Mouse (Mus musculus): Measurements from ENCODE around the gene Afdn. TPM values are rescaled to one million over a fixed set of nuclear protein-coding genes. Genes with fewer than 3 reads are reported as not detected.
"Not testable (repeated sequence)": the region's sequence is repeated elsewhere in the genome, so short reads cannot be mapped to it uniquely, and the experiment has no call there.

Gene Afdn
- polyA plus RNA-seq, 1 experiment from 2014 or later: 146 TPM

GRCm38 (mm10) chr17:13777676-13778075 is 17.3 kb downstream of the Afdn start:
- Histone ChIP-seq H3K9me3 (ENCODE audit: control insufficient read depth, low read length) (no peaks in the 10 kb centered on the region), H3K36me3 (ENCODE audit: control insufficient read depth, insufficient read depth) (no peaks in the 10 kb centered on the region), H3K4me2 (ENCODE audit: low read length) (no peak overlapping the region), H3K27ac (ENCODE audit: low read length) (no peak overlapping the region), H3K27me3 (replicated peaks; ENCODE audit: control insufficient read depth, insufficient read depth, low read length) (no peaks in the 10 kb centered on the region), H3K4me1 (replicated peaks; ENCODE audit: control insufficient read depth, insufficient read depth, low read length) (peaks cover 3% of the 10 kb centered on the region), H3K4me3 (replicated peaks; ENCODE audit: low read length) (no peak overlapping the region), H3K9ac (replicated peaks; ENCODE audit: low read depth, low read length) (no peak overlapping the region)
- 82% methylated on average over 2 of the region's 2 CpGs for WGBS
- no peak for ATAC-seq

GRCm38 (mm10) chr17:13778865-13779264 is 18.5 kb downstream of the Afdn start:
- 97% methylated on average over 1 of the region's 1 CpGs for WGBS

DNA sequence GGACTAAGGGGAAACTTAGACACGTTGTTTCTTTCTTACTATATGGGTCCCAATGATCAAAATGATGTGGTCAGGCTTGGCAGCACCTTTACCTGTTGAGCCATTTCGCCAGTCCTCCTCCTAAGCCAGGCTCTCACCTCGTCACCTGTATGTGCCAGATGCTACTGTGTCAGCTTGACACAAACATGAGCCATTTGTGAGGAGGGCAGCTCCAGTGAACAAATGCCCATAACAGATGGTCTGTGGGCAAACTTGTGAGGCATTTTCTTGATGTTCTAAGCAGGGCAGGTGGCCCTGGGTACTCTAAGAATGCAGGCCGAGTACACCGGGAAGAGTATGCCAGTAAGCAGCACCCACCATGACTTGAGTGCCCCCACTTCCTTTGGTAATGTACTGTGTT is 21.6 kb downstream of the Afdn start:
- ATAC-seq: peak; percentile 43; the same call in 1 of the 2 replicates
- Histone ChIP-seq H3K27ac (ENCODE audit: low read length) (no peak overlapping the region), H3K9ac (replicated peaks; ENCODE audit: low read depth, low read length) (no peak overlapping the region), H3K27me3 (replicated peaks; ENCODE audit: control insufficient read depth, insufficient read depth, low read length) (no peaks in the 10 kb centered on the region), H3K36me3 (ENCODE audit: control insufficient read depth, insufficient read depth) (no peaks in the 10 kb centered on the region), H3K4me3 (replicated peaks; ENCODE audit: low read length) (no peak overlapping the region), H3K9me3 (ENCODE audit: control insufficient read depth, low read length) (no peaks in the 10 kb centered on the region), H3K4me2 (ENCODE audit: low read length) (no peak overlapping the region), H3K4me1 (replicated peaks; ENCODE audit: control insufficient read depth, insufficient read depth, low read length) (peaks cover 9% of the 10 kb centered on the region)
- WGBS: 65% methylated on average over 5 of the region's 5 CpGs

More at GRCm38 (mm10) chr17:13778865-13779264, 18.5 kb downstream of the Afdn start:
- H3K4me3 ChIP-seq (replicated peaks; ENCODE audit: low read length): no peak overlapping the region
- no peaks in the 10 kb centered on the region for H3K27me3 ChIP-seq (replicated peaks; ENCODE audit: control insufficient read depth, insufficient read depth, low read length)
- no peak overlapping the region for H3K27ac ChIP-seq (ENCODE audit: low read length)
- H3K9me3 ChIP-seq (ENCODE audit: control insufficient read depth, low read length): no peaks in the 10 kb centered on the region
- no peak for ATAC-seq
- H3K9ac ChIP-seq (replicated peaks; ENCODE audit: low read depth, low read length): no peak overlapping the region
- H3K4me2 ChIP-seq (ENCODE audit: low read length): no peak overlapping the region
- peaks cover 3% of the 10 kb centered on the region for H3K4me1 ChIP-seq (replicated peaks; ENCODE audit: control insufficient read depth, insufficient read depth, low read length)
- H3K36me3 ChIP-seq (ENCODE audit: control insufficient read depth, insufficient read depth): no peaks in the 10 kb centered on the region

DNA sequence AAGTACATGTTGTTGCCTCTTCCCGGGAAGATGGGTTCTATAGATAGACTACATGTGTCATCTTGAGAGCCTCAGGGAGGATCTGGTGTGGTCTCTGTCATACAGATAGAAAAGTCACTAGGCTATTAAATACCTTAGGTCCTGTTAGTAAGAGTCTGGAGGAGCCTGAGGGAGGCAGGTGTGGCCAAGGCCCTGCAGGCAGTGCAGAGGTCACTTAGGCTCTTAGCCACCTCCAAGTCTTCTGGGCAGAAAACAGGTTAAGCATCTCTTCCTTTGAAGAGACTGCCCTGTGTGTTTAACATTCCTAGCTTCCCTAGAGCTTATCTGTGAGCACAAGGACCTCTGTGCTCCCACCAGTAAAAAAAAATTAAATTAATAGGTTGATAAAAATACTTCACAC is 23.1 kb downstream of the Afdn start:
- peaks cover 9% of the 10 kb centered on the region for H3K4me1 ChIP-seq (replicated peaks; ENCODE audit: control insufficient read depth, insufficient read depth, low read length)
- no peak overlapping the region for H3K9ac ChIP-seq (replicated peaks; ENCODE audit: low read depth, low read length)
- H3K9me3 ChIP-seq (ENCODE audit: control insufficient read depth, low read length): no peaks in the 10 kb centered on the region
- WGBS: 96% methylated on average over 1 of the region's 1 CpGs
- no peak overlapping the region for H3K27ac ChIP-seq (ENCODE audit: low read length)
- no peak overlapping the region for H3K4me3 ChIP-seq (replicated peaks; ENCODE audit: low read length)
- no peaks in the 10 kb centered on the region for H3K27me3 ChIP-seq (replicated peaks; ENCODE audit: control insufficient read depth, insufficient read depth, low read length)
- H3K36me3 ChIP-seq (ENCODE audit: control insufficient read depth, insufficient read depth): no peaks in the 10 kb centered on the region
- ATAC-seq: no peak
- H3K4me2 ChIP-seq (ENCODE audit: low read length): no peak overlapping the region

DNA sequence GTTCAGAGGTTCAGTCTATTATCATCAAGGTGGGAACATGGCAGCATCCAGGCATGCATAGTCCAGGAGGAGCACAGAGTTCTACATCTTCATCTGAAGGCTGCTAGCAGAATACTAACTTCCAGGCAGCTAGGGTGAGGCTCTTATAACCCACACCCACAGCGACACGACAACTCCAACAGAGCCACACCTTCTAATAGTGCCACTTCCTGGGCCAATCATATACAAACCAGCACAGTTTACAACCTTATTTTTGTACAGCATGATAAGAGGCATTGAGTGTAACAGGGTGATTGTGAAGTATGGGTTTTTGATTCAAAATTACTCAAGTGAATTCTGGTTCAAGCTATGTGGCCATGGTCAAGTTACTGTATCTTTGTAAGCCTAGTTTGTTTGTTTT is 29.7 kb downstream of the Afdn start:
- WGBS: 97% methylated on average over 2 of the region's 2 CpGs
- H3K36me3 ChIP-seq (ENCODE audit: control insufficient read depth, insufficient read depth); H3K27me3 ChIP-seq (replicated peaks; ENCODE audit: control insufficient read depth, insufficient read depth, low read length); H3K9me3 ChIP-seq (ENCODE audit: control insufficient read depth, low read length); ATAC-seq; H3K9ac ChIP-seq (replicated peaks; ENCODE audit: low read depth, low read length); H3K4me3 ChIP-seq (replicated peaks; ENCODE audit: low read length); H3K27ac ChIP-seq (ENCODE audit: low read length); H3K4me2 ChIP-seq (ENCODE audit: low read length); H3K4me1 ChIP-seq (replicated peaks; ENCODE audit: control insufficient read depth, insufficient read depth, low read length): not testable (repeated sequence)

DNA sequence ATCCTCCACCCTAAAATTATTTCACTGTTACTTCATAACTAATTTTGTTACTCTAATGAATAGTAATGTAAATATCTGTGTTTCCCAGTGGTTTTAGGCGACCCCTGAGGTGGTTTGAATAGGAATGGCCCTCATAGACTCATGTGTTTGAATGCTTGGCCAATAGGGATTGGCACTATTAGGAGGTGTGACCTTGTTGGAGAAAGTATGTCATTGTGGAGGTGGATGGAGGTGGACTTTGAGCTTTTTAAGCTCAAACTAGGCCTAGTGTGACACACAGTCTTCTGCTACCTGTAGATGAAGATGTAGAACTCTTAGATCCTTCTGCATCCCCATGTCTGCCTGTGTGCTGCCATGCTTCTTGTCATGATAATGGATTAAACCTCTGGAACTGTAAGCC is 37.4 kb downstream of the Afdn start:
- Histone ChIP-seq H3K9me3 (ENCODE audit: control insufficient read depth, low read length) (no peaks in the 10 kb centered on the region), H3K4me3 (replicated peaks; ENCODE audit: low read length) (no peak overlapping the region), H3K4me2 (ENCODE audit: low read length) (no peak overlapping the region), H3K36me3 (ENCODE audit: control insufficient read depth, insufficient read depth) (no peaks in the 10 kb centered on the region), H3K4me1 (replicated peaks; ENCODE audit: control insufficient read depth, insufficient read depth, low read length) (no peaks in the 10 kb centered on the region), H3K27ac (ENCODE audit: low read length) (no peak overlapping the region), H3K27me3 (replicated peaks; ENCODE audit: control insufficient read depth, insufficient read depth, low read length) (no peaks in the 10 kb centered on the region), H3K9ac (replicated peaks; ENCODE audit: low read depth, low read length) (no peak overlapping the region)
- ATAC-seq: no peak
- WGBS: 92% methylated on average over 1 of the region's 1 CpGs

- no peaks in the 10 kb centered on the region for H3K27me3 ChIP-seq (replicated peaks; ENCODE audit: control insufficient read depth, insufficient read depth, low read length)
- H3K9ac ChIP-seq (replicated peaks; ENCODE audit: low read depth, low read length): no peak overlapping the region
- peaks cover 16% of the 10 kb centered on the region for H3K36me3 ChIP-seq (ENCODE audit: control insufficient read depth, insufficient read depth)
- no peak overlapping the region for H3K4me3 ChIP-seq (replicated peaks; ENCODE audit: low read length)
- H3K9me3 ChIP-seq (ENCODE audit: control insufficient read depth, low read length): no peaks in the 10 kb centered on the region
- 78% methylated on average over 2 of the region's 2 CpGs for WGBS
- H3K4me1 ChIP-seq (replicated peaks; ENCODE audit: control insufficient read depth, insufficient read depth, low read length): no peaks in the 10 kb centered on the region
- no peak for ATAC-seq
- no peak overlapping the region for H3K4me2 ChIP-seq (ENCODE audit: low read length)
- no peak overlapping the region for H3K27ac ChIP-seq (ENCODE audit: low read length)
These were observed 42.6 kb downstream of the Afdn start for GRCm38 (mm10) chr17:13802836-13803408.

DNA sequence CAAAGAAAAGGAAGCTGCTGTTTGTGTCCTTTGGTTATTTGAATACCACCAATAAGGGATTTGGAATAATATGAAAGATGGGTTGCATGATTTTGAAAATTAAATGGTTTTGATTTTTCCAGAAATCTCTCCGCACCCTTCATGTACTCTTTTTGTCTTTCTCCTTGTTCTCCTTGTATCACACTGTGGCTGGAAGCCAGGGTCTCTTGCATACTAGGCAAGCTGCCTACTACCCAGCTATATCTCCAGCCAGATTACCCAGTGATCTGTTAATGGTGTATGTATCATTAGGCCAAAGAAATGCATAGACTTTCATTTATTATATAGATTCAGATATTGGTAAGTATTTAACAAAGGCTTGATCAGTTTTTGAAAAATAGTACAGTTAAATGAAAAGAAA is 45.7 kb downstream of the Afdn start:
- H3K4me1 ChIP-seq (replicated peaks; ENCODE audit: control insufficient read depth, insufficient read depth, low read length): no peaks in the 10 kb centered on the region
- H3K27me3 ChIP-seq (replicated peaks; ENCODE audit: control insufficient read depth, insufficient read depth, low read length): no peaks in the 10 kb centered on the region
- H3K4me2 ChIP-seq (ENCODE audit: low read length): no peak overlapping the region
- peaks cover 20% of the 10 kb centered on the region for H3K36me3 ChIP-seq (ENCODE audit: control insufficient read depth, insufficient read depth)
- H3K9ac ChIP-seq (replicated peaks; ENCODE audit: low read depth, low read length): no peak overlapping the region
- WGBS: 90% methylated on average over 1 of the region's 1 CpGs
- ATAC-seq: no peak
- no peak overlapping the region for H3K27ac ChIP-seq (ENCODE audit: low read length)
- no peak overlapping the region for H3K4me3 ChIP-seq (replicated peaks; ENCODE audit: low read length)
- no peaks in the 10 kb centered on the region for H3K9me3 ChIP-seq (ENCODE audit: control insufficient read depth, low read length)

DNA sequence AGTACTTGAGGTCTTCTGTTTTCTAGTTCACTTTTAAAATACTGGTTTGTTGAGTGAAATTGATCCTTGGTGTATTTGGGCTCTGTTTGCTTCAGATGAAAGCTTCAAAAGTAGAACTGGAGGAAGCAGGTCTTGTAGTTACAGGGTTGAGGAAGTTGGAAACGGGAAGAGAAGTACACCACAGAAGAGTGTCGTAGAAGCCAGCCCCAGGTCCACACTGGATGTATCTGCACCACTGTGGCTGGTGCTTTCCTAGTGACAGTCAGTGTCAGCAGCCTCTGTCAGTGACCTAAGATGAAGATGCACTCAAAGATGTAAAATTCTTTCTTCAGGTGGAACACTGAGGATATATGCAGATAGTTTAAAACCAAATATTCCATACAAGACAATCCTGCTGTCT is 57.5 kb downstream of the Afdn start:
- Histone ChIP-seq H3K4me1 (replicated peaks; ENCODE audit: control insufficient read depth, insufficient read depth, low read length) (no peaks in the 10 kb centered on the region), H3K36me3 (ENCODE audit: control insufficient read depth, insufficient read depth) (peaks cover 14% of the 10 kb centered on the region), H3K27me3 (replicated peaks; ENCODE audit: control insufficient read depth, insufficient read depth, low read length) (no peaks in the 10 kb centered on the region), H3K9me3 (ENCODE audit: control insufficient read depth, low read length) (no peaks in the 10 kb centered on the region), H3K4me3 (replicated peaks; ENCODE audit: low read length) (no peak overlapping the region), H3K9ac (replicated peaks; ENCODE audit: low read depth, low read length) (no peak overlapping the region), H3K4me2 (ENCODE audit: low read length) (no peak overlapping the region), H3K27ac (ENCODE audit: low read length) (no peak overlapping the region)
- WGBS: 96% methylated on average over 2 of the region's 2 CpGs
- ATAC-seq: no peak

DNA sequence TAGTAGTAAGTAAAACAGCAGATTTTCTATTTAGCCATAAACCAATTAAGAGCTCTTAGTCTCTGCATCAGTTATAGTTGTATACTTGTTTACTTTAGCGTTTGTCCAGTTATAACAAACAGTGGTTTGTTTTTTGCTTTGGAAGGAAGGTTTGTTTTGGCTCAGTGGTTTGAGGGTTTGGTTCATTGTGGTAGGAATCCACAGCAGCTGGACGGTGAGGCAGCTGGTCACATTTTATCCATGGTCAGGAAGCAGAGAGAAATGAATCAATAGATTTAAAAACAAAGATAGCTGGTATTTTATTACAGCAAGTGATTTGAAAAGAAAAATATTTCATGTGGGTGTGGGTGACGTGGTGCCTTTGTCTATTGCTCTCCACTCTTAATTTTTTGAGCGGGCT is 59.0 kb downstream of the Afdn start:
- no peak for ATAC-seq
- H3K9ac ChIP-seq (replicated peaks; ENCODE audit: low read depth, low read length): no peak overlapping the region
- H3K27ac ChIP-seq (ENCODE audit: low read length): no peak overlapping the region
- H3K36me3 ChIP-seq (ENCODE audit: control insufficient read depth, insufficient read depth): peaks cover 10% of the 10 kb centered on the region
- 95% methylated on average over 4 of the region's 4 CpGs for WGBS
- no peaks in the 10 kb centered on the region for H3K27me3 ChIP-seq (replicated peaks; ENCODE audit: control insufficient read depth, insufficient read depth, low read length)
- H3K4me3 ChIP-seq (replicated peaks; ENCODE audit: low read length): no peak overlapping the region
- no peaks in the 10 kb centered on the region for H3K4me1 ChIP-seq (replicated peaks; ENCODE audit: control insufficient read depth, insufficient read depth, low read length)
- no peaks in the 10 kb centered on the region for H3K9me3 ChIP-seq (ENCODE audit: control insufficient read depth, low read length)
- H3K4me2 ChIP-seq (ENCODE audit: low read length): no peak overlapping the region
